Mouse (Mus musculus) megakaryocyte, embryonic 14.5 days (primary cell): ENCODE measurements around the gene Nr2c2ap.

ENCODE experiments used
- FLI1 ChIP-seq: IDR thresholded peaks from 2 replicates; pipeline ENCODE4 v1.6.1; 2012; ENCODE audit warnings: low read length, inconsistent platforms, mixed read lengths
- GATA1 ChIP-seq: IDR thresholded peaks from 3 replicates; pipeline ENCODE4 v1.6.1; 2012; ENCODE audit warnings: mixed read lengths, low read length, inconsistent platforms, borderline replicate concordance

- TF ChIP-seq FLI1 (no peak), GATA1 (no peak)
These were observed 41.7 kb upstream of the Nr2c2ap start for GRCm38 (mm10) chr8:70089296-70089960.
